Comparison of ENCODE assay signal across 9 mouse cellular contexts in the genomic region with DNA sequence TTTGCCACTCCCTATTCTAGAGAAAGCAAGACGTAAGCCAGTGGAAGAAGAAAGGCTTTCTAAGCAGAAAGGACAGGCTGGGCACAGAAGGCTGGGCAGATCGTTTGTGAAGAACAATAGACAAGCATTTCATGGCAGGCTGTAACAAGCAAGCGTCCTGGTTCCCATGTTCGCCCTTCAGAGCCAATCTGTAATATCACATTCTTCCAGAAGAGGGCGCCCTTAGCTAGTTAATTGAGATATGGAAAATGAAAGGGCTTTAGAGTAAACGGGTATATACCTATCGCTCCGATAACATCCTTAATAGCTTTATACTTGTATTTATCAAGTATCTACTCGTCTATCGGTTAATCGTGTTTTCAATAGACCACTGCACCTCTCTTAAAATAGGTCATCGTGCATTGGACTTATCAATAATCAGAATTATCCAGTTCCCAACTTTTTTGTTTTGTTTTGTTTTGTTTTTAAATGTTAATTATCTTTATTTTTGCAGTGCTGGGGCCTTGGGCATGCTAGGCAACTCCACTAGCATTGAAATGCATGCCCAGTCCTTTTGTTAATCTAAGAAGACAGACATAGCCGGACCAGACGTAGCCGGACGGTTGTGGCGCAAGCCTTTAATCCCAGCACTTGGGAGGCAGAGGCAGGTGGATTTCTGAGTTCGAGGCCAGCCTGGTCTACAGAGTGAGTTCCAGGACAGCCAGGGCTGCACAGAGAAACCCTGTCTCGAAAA. TPM values are rescaled to one million over a fixed set of nuclear protein-coding genes. Genes with fewer than 3 reads are reported as not detected.
DNase-seq lines count a peak whose midpoint lies in the region; ATAC-seq and TF ChIP-seq lines count a peak whose summit lies in the region.
"Had no signal": no experiment of that assay in that cellular context is flagged by ENCODE, and none has a peak within 500 bp of the region (broad histone marks: within the 10 kb centered on the region; RNA-seq: fewer than 3 reads in every experiment).

No protein-coding gene starts in this region.

- H3K36me3 ChIP-seq in heart, embryonic 11.5 days (ENCODE audit: control insufficient read depth, insufficient read depth, low read length), result no peaks in the 10 kb centered on the region
- H3K36me3 ChIP-seq in kidney, postnatal 0 days (ENCODE audit: insufficient read depth, low read length), result no peaks in the 10 kb centered on the region
- H3K36me3 ChIP-seq in liver, embryonic 13.5 days, result no peaks in the 10 kb centered on the region
- no peaks in the 10 kb centered on the region for H3K36me3 ChIP-seq in myocyte (ENCODE audit: control insufficient read depth, insufficient read depth)
- no peaks in the 10 kb centered on the region for H3K36me3 ChIP-seq in splenic B cell, adult 2 months (ENCODE audit: control insufficient read depth, insufficient read depth, low read length, poor library complexity, severe bottlenecking)
- H3K36me3 ChIP-seq: embryonic facial prominence, embryonic 12.5 days had no signal

- no peak overlapping the region for H3K4me3 ChIP-seq in heart, embryonic 11.5 days (ENCODE audit: low read depth, low read length)
- no peak overlapping the region for H3K4me3 ChIP-seq in kidney, postnatal 0 days (replicated peaks; ENCODE audit: low read depth, low read length)
- H3K4me3 ChIP-seq in liver, embryonic 13.5 days (replicated peaks), result peak overlapping the region; percentile 48
- no peak overlapping the region for H3K4me3 ChIP-seq in myocyte
- H3K4me3 ChIP-seq: embryonic facial prominence, embryonic 12.5 days had no signal

- peak; percentile 89 for TF ChIP-seq CTCF in kidney, postnatal 0 days (IDR thresholded peaks at IDR 0.05; ENCODE audit: low read depth)

- H3K4me2 ChIP-seq in heart, embryonic 11.5 days, result peak overlapping the region; percentile 38
- peak overlapping the region; percentile 23; the same call in 1 of the 2 replicates for H3K4me2 ChIP-seq in kidney, postnatal 0 days (ENCODE audit: low read length)
- H3K4me2 ChIP-seq in liver, embryonic 13.5 days, result peak overlapping the region; percentile 64
- H3K4me2 ChIP-seq in myocyte (ENCODE audit: low read depth), result peak overlapping the region; percentile 63
- H3K4me2 ChIP-seq: embryonic facial prominence, embryonic 12.5 days had no signal

- H3K9ac ChIP-seq in heart, embryonic 11.5 days (ENCODE audit: low read depth, low read length), result no peak overlapping the region
- H3K9ac ChIP-seq in kidney, postnatal 0 days (ENCODE audit: low read depth, low read length), result no peak overlapping the region
- peak overlapping the region; percentile 46 for H3K9ac ChIP-seq in liver, embryonic 13.5 days
- H3K9ac ChIP-seq: embryonic facial prominence, embryonic 12.5 days had no signal

- no peaks in the 10 kb centered on the region for H3K4me1 ChIP-seq in heart, embryonic 11.5 days (ENCODE audit: control insufficient read depth, insufficient read depth, low read length)
- H3K4me1 ChIP-seq in kidney, postnatal 0 days (replicated peaks; ENCODE audit: insufficient read depth, low read length), result no peaks in the 10 kb centered on the region
- peaks cover 7% of the 10 kb centered on the region for H3K4me1 ChIP-seq in liver, embryonic 13.5 days (replicated peaks)
- H3K4me1 ChIP-seq: embryonic facial prominence, embryonic 12.5 days had no signal

- no peaks in the 10 kb centered on the region for H3K9me3 ChIP-seq in heart, embryonic 11.5 days (replicated peaks; ENCODE audit: control insufficient read depth, low read length)
- no peaks in the 10 kb centered on the region for H3K9me3 ChIP-seq in kidney, postnatal 0 days (replicated peaks; ENCODE audit: low read length)
- H3K9me3 ChIP-seq in liver, embryonic 13.5 days (replicated peaks), result no peaks in the 10 kb centered on the region
- H3K9me3 ChIP-seq: embryonic facial prominence, embryonic 12.5 days had no signal

- H3K27me3 ChIP-seq in heart, embryonic 11.5 days (ENCODE audit: control insufficient read depth, insufficient read depth, low read length), result no peaks in the 10 kb centered on the region
- H3K27me3 ChIP-seq in kidney, postnatal 0 days (ENCODE audit: insufficient read depth, low read length), result no peaks in the 10 kb centered on the region
- no peaks in the 10 kb centered on the region for H3K27me3 ChIP-seq in liver, embryonic 13.5 days
- no peaks in the 10 kb centered on the region for H3K27me3 ChIP-seq in myocyte (ENCODE audit: control insufficient read depth, insufficient read depth, insufficient read length)
- H3K27me3 ChIP-seq in splenic B cell, adult 2 months (ENCODE audit: control insufficient read depth, insufficient read depth, low read length, poor library complexity, severe bottlenecking), result no peaks in the 10 kb centered on the region
- H3K27me3 ChIP-seq: embryonic facial prominence, embryonic 12.5 days had no signal

- no peak overlapping the region for H3ac ChIP-seq in myocyte (ENCODE audit: control insufficient read depth, insufficient read length)

- no peak for ATAC-seq in heart, embryonic 11.5 days (replicated peaks; ENCODE audit: insufficient number of reproducible peaks, low FRiP score, low TSS enrichment)
- peak; percentile 43 for ATAC-seq in kidney, postnatal 0 days (replicated peaks; ENCODE audit: low FRiP score, low read depth)
- ATAC-seq in liver, embryonic 13.5 days (ENCODE audit: low read depth), result peak; percentile 59

- no peaks in the 10 kb centered on the region for H3K79me2 ChIP-seq in myocyte (ENCODE audit: control insufficient read depth, insufficient read depth)

- no peak overlapping the region for H3K27ac ChIP-seq in heart, embryonic 11.5 days (ENCODE audit: low read depth, low read length)
- no peak overlapping the region for H3K27ac ChIP-seq in kidney, postnatal 0 days
- H3K27ac ChIP-seq in liver, embryonic 13.5 days, result no peak overlapping the region
- H3K27ac ChIP-seq: embryonic facial prominence, embryonic 12.5 days had no signal

- DNase-seq in A20 (ENCODE audit: low read depth, low spot score) (peak; percentile 96), adipocyte (ENCODE audit: low spot score) (peak; percentile 96)
- peak; percentile 94 for DNase-seq in embryo, embryonic 10.5 days (ENCODE audit: low spot score)
- peak; percentile 92 for DNase-seq in kidney, postnatal 0 days (ENCODE audit: low spot score)
- DNase-seq in liver, embryonic 13.5 days, result peak; percentile 76
- peak; percentile 93 for DNase-seq in splenic B cell, adult 2 months (ENCODE audit: low read depth, low spot score)

- WGBS in heart, embryonic 11.5 days (ENCODE audit: insufficient replicate concordance), result 42% methylated on average over 19 of the region's 19 CpGs
- WGBS in kidney, postnatal 0 days, result 44% methylated on average over 19 of the region's 19 CpGs
- WGBS in liver, embryonic 13.5 days (ENCODE audit: insufficient replicate concordance), result 25% methylated on average over 19 of the region's 19 CpGs

- no peak for TF ChIP-seq POLR2A in myocyte (IDR thresholded peaks at IDR 0.05; ENCODE audit: insufficient read length, low read depth)

TF ChIP-seq in myocyte, 11 proteins besides CTCF, POLR2A, EP300 and RAD21:
- TF ChIP-seq SRF (IDR thresholded peaks at IDR 0.05; ENCODE audit: control insufficient read depth, insufficient read length, low read depth), result no peak
- TF ChIP-seq TCF3 (IDR thresholded peaks at IDR 0.05; ENCODE audit: insufficient read length, low read depth), result no peak
- TF ChIP-seq USF1 (IDR thresholded peaks at IDR 0.05; ENCODE audit: low read depth), result no peak
- no peak for TF ChIP-seq MYOD1 (IDR thresholded peaks at IDR 0.05; ENCODE audit: control insufficient read depth in 1 of 3, insufficient read length in 2 of 3, low read depth in 2 of 3)
TF ChIP-seq in myocyte: peak in this region for 0.

RNA-seq across cellular contexts. Expression of gene Rpl24, which starts 15.0 kb away (rescaled TPM):
- polyA plus RNA-seq in heart, embryonic 11.5 days (2014; fragmentation: Nextera tagmentation; extraction: Ambion mirVana), result 617 and 672 TPM in 2 replicates
- polyA plus RNA-seq in kidney, postnatal 0 days (2015; fragmentation: Nextera tagmentation; extraction: Ambion mirVana), result 924 and 1,073 TPM in 2 replicates
- polyA plus RNA-seq in liver, embryonic 13.5 days (2015; fragmentation: Nextera tagmentation; extraction: Ambion mirVana), result 547 and 605 TPM in 2 replicates
- 1,858 TPM for polyA plus RNA-seq in myocyte (2012; fragmentation: generic; extraction: Trizol)

RNA-seq across cellular contexts. Expression of gene Cep97, which starts 16.5 kb away (rescaled TPM):
- polyA plus RNA-seq in heart, embryonic 11.5 days (2014; fragmentation: Nextera tagmentation; extraction: Ambion mirVana), result 7.4 and 11.9 TPM in 2 replicates
- 8.2 and 8.5 TPM in 2 replicates for polyA plus RNA-seq in kidney, postnatal 0 days (2015; fragmentation: Nextera tagmentation; extraction: Ambion mirVana)
- polyA plus RNA-seq in liver, embryonic 13.5 days (2015; fragmentation: Nextera tagmentation; extraction: Ambion mirVana), result 5.7 and 6.5 TPM in 2 replicates
- polyA plus RNA-seq in myocyte (2012; fragmentation: generic; extraction: Trizol), result 4.6 TPM

RNA-seq across cellular contexts. Expression of gene Zbtb11, which starts 22.6 kb away (rescaled TPM):
- 13.3 and 13.8 TPM in 2 replicates for polyA plus RNA-seq in heart, embryonic 11.5 days (2014; fragmentation: Nextera tagmentation; extraction: Ambion mirVana)
- polyA plus RNA-seq in kidney, postnatal 0 days (2015; fragmentation: Nextera tagmentation; extraction: Ambion mirVana), result 12.1 TPM in 2 replicates
- 10.9 and 13.1 TPM in 2 replicates for polyA plus RNA-seq in liver, embryonic 13.5 days (2015; fragmentation: Nextera tagmentation; extraction: Ambion mirVana)
- 5.1 TPM for polyA plus RNA-seq in myocyte (2012; fragmentation: generic; extraction: Trizol)

RNA-seq across cellular contexts. Expression of gene Nxpe3, which starts 56.0 kb away (rescaled TPM):
- polyA plus RNA-seq in heart, embryonic 11.5 days (2014; fragmentation: Nextera tagmentation; extraction: Ambion mirVana), result 0.99 and 1.2 TPM in 2 replicates
- 2.0 and 2.2 TPM in 2 replicates for polyA plus RNA-seq in kidney, postnatal 0 days (2015; fragmentation: Nextera tagmentation; extraction: Ambion mirVana)
- 0.51 and 0.54 TPM in 2 replicates for polyA plus RNA-seq in liver, embryonic 13.5 days (2015; fragmentation: Nextera tagmentation; extraction: Ambion mirVana)
- 0.90 TPM for polyA plus RNA-seq in myocyte (2012; fragmentation: generic; extraction: Trizol)
